ENCODE assay signal across 8 mouse cellular contexts in the genomic region with DNA sequence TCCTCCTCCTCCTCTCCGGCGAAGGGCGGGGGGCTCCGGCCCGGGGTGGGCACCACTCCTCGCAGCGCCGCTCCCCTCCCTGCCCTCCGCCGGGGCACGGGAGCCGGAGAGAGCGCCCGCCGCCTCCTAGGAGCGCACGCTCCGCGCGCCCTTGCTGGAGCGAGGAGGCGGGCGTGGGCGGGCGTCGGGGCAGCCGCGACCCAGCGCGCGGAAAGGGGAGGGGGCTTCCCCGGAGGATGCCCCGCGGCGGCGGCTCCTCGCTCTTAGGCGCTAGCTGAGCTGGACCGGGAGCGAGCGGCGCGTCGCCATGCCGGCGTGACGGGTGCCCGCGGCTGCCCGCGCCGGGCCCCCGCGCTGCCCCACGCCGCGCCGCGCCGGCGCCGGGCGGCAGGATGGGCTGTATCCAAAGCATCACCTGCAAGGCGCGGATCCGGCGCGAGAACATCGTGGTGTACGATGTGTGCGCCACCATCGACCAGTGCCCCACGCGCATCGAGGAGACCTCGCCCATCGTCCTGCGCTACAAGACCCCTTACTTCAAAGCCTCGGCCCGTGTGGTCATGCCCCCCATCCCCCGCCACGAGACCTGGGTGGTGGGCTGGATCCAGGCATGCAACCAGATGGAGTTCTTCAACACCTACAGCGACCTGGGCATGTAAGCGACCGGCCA. TPM values are rescaled to one million over a fixed set of nuclear protein-coding genes. Genes with fewer than 3 reads are reported as not detected.
DNase-seq lines count a peak whose midpoint lies in the region; ATAC-seq and TF ChIP-seq lines count a peak whose summit lies in the region.

A gene (plus strand): TSS at position 244 of the 670 bp plus-strand sequence.

- no peaks in the 10 kb centered on the region for H3K36me3 ChIP-seq in kidney, adult 2 months (ENCODE audit: control insufficient read depth, insufficient read depth, low read length)
- H3K36me3 ChIP-seq in liver, embryonic 13.5 days: no peaks in the 10 kb centered on the region

- no peak for ATAC-seq in liver, embryonic 13.5 days (ENCODE audit: low read depth)

- H3K4me2 ChIP-seq in liver, embryonic 13.5 days: peak within 1 kb of the TSS; percentile 80

- TF ChIP-seq POLR2A in kidney, adult 2 months (IDR thresholded peaks at IDR 0.05; ENCODE audit: low read depth, low read length): no peak

- no peaks in the 10 kb centered on the region for H3K9me3 ChIP-seq in liver, embryonic 13.5 days (replicated peaks)

- DNase-seq in layer of hippocampus, adult 11-12 months (ENCODE audit: low spot score): peak; percentile 21
- DNase-seq in layer of hippocampus, adult 9-10 months (ENCODE audit: low spot score): no peak
- peak; percentile 64 for DNase-seq in cerebellum, adult 11-12 months
- DNase-seq in frontal cortex, adult 2 months (ENCODE audit: extremely low spot score in 1 of 2, low spot score in 1 of 2): peak in 1 of 2 experiments; percentile 37
- peak; percentile 8 for DNase-seq in kidney, adult 2 months
- DNase-seq in liver, embryonic 13.5 days: no peak
- peak; percentile 73 for DNase-seq in retina, postnatal 1 day
- DNase-seq in ovary, postnatal 36 days (ENCODE audit: low spot score): no peak

- H3K4me3 ChIP-seq in kidney, adult 2 months (ENCODE audit: insufficient read depth, low read depth, low read length): peak within 1 kb of the TSS; percentile 91
- H3K4me3 ChIP-seq in liver, embryonic 13.5 days (replicated peaks): peak within 1 kb of the TSS; percentile 63

- H3K9ac ChIP-seq in liver, embryonic 13.5 days: peak within 1 kb of the TSS; percentile 62

- H3K27ac ChIP-seq in kidney, adult 2 months (ENCODE audit: insufficient read depth, low read depth, low read length): no peak within 1 kb of the TSS
- H3K27ac ChIP-seq in liver, embryonic 13.5 days: no peak within 1 kb of the TSS

- under 1% methylated on average over 83 of the region's 85 CpGs for WGBS in kidney, adult 2 months
- under 1% methylated on average over 73 of the region's 85 CpGs for whole genome bisulfite sequencing in liver, embryonic 13.5 days (ENCODE audit: insufficient replicate concordance)

- no peak for TF ChIP-seq CTCF in kidney, adult 2 months (conservative IDR thresholded peaks at IDR 0.05; ENCODE audit: insufficient read depth, insufficient read length, low read depth, low read length)

- no peaks in the 10 kb centered on the region for H3K27me3 ChIP-seq in kidney, adult 2 months (replicated peaks; ENCODE audit: control insufficient read depth, insufficient read depth, low read length)
- peaks cover 49% of the 10 kb centered on the region for H3K27me3 ChIP-seq in liver, embryonic 13.5 days

- H3K4me1 ChIP-seq in kidney, adult 2 months (ENCODE audit: control insufficient read depth, insufficient read depth, low read length): no peaks in the 10 kb centered on the region
- peaks cover 5% of the 10 kb centered on the region for H3K4me1 ChIP-seq in liver, embryonic 13.5 days (replicated peaks)

RNA-seq across cellular contexts. Expression of the gene that starts here (rescaled TPM):
- polyA plus RNA-seq in frontal cortex, adult 2 months (2012; rRNA removed): 21.2 and 23.4 TPM in 2 replicates
- polyA plus RNA-seq in kidney, adult 2 months (2012; rRNA removed): 1.3 TPM in 2 replicates
- 0.02 and 0.07 TPM in 2 replicates for polyA plus RNA-seq in liver, embryonic 13.5 days (2015; fragmentation: Nextera tagmentation; extraction: Ambion mirVana)

Comparison
In these comparisons a context has a peak if more than half of its experiments do, and no peak if none do; other contexts are left out.
1. DNase-seq: peak in layer of hippocampus, adult 11-12 months (single experiment), cerebellum, adult 11-12 months (single experiment), kidney, adult 2 months (single experiment) and retina, postnatal 1 day (single experiment); none in layer of hippocampus, adult 9-10 months (single experiment), liver, embryonic 13.5 days (single experiment) and ovary, postnatal 36 days (single experiment).